Mouse (Mus musculus) midbrain, embryonic 11.5 days (tissue): Measurements from ENCODE around the gene Pidd1. TPM values are rescaled to one million over a fixed set of nuclear protein-coding genes. Genes with fewer than 3 reads are reported as not detected.

Experiments
- ATAC-seq: fragments of 200-750 bp; cut with Nextera tagmentation; 2 replicates; pipeline ENCODE4 v1.8.0; 2017; ENCODE audit warnings: moderate TSS enrichment, moderate library complexity; ENCODE audit not compliant: low FRiP score
- DNase-seq: peaks from one replicate; pipeline ENCODE4 v3.0.0; 2015; ENCODE audit warnings: low spot score; ENCODE audit errors: missing footprints
- H3K27ac ChIP-seq: fragments of 300-500 bp; sonication (generic); 2 replicates; pipeline ENCODE4 v1.5.1; 2014; ENCODE audit warnings: low read depth, low read length
- H3K27me3 ChIP-seq: fragments of 300-500 bp; sonication (generic); 2 replicates; pipeline ENCODE4 v1.6.1; 2014; ENCODE audit warnings: mild to moderate bottlenecking, low read length, moderate library complexity, mixed read lengths; ENCODE audit not compliant: control insufficient read depth, insufficient read depth
- H3K36me3 ChIP-seq: fragments of 300-500 bp; sonication (generic); 2 replicates; pipeline ENCODE4 v1.6.1; 2014; ENCODE audit warnings: mild to moderate bottlenecking, low read length, moderate library complexity, mixed read lengths; ENCODE audit not compliant: control insufficient read depth, insufficient read depth
- H3K4me1 ChIP-seq: fragments of 300-500 bp; sonication (generic); 2 replicates; pipeline ENCODE4 v1.6.1; 2014; ENCODE audit warnings: low read length; ENCODE audit not compliant: control insufficient read depth, insufficient read depth
- H3K4me2 ChIP-seq: fragments of 300-500 bp; sonication (generic); 2 replicates; pipeline ENCODE4 v1.6.1; 2014; ENCODE audit warnings: mild to moderate bottlenecking, moderate library complexity
- H3K4me3 ChIP-seq: fragments of 300-500 bp; sonication (generic); 2 replicates; pipeline ENCODE4 v1.5.1; 2014; ENCODE audit warnings: low read depth, low read length
- H3K9ac ChIP-seq: fragments of 300-500 bp; sonication (generic); 2 replicates; pipeline ENCODE4 v1.6.1; 2014; ENCODE audit warnings: low read length
- H3K9me3 ChIP-seq: fragments of 300-500 bp; sonication (generic); 2 replicates; pipeline ENCODE4 v1.6.1; 2016; ENCODE audit warnings: low read length; ENCODE audit not compliant: control insufficient read depth
- WGBS: fragments of 180-500 bp; shearing (Covaris S2); extraction: QIAGEN DNeasy Blood & Tissue Kit; methylation state at CpG from one replicate; pipeline ENCODE4 v1.1.7; 2014; 5-methylcytosine and 5-hydroxymethylcytosine counted together
- polyA plus RNA-seq: library from polyadenylated mRNA; unstranded; fragments of >200 nt; fragmentation: Nextera tagmentation; extraction: Ambion mirVana; gene quantifications from 2 replicates; pipeline ENCODE4 v1.2.1, GENCODE M21; 2014

Gene Pidd1
- polyA plus RNA-seq, 1 experiment from 2014 or later: 7.8 TPM

- H3K9ac ChIP-seq: peak within 1 kb of the TSS; percentile 94
- peak; percentile 99 for DNase-seq
- H3K4me1 ChIP-seq: peaks cover 16% of the 10 kb centered on the region
Measured at GRCm38 (mm10) chr7:141475011-141475804, 31.4 kb upstream of the Pidd1 start, which contains the start of the genes Polr2l and Tspan4. Gene Polr2l, minus strand, starts transcription at chr7:141475132. Gene Tspan4, plus strand, starts transcription at chr7:141475240.

GRCm38 (mm10) chr7:141474160-141474559, 30.3 kb upstream of the Pidd1 start:
- peaks cover 8% of the 10 kb centered on the region; the same call in 1 of the 2 replicates for H3K36me3 ChIP-seq
- no peak overlapping the region for H3K27ac ChIP-seq
- no peaks in the 10 kb centered on the region for H3K9me3 ChIP-seq
- WGBS: 7% methylated on average over 5 of the region's 5 CpGs
- H3K4me1 ChIP-seq: peaks cover 20% of the 10 kb centered on the region
- ATAC-seq (no peak), DNase-seq (no peak)
- H3K9ac ChIP-seq: peak overlapping the region; percentile 94
- H3K27me3 ChIP-seq: peaks cover 8% of the 10 kb centered on the region
- H3K4me3 ChIP-seq: peak overlapping the region; percentile 82
- H3K4me2 ChIP-seq: peak overlapping the region; percentile 93

More at GRCm38 (mm10) chr7:141475011-141475804, 31.4 kb upstream of the Pidd1 start, which contains the start of the genes Polr2l and Tspan4:
- H3K4me2 ChIP-seq: peak within 1 kb of the TSS; percentile 93
- H3K27me3 ChIP-seq: peaks cover 8% of the 10 kb centered on the region
- no peaks in the 10 kb centered on the region for H3K9me3 ChIP-seq
- H3K4me3 ChIP-seq: peak within 1 kb of the TSS; percentile 82
- H3K27ac ChIP-seq: peak within 1 kb of the TSS; percentile 67; the same call in 1 of the 2 replicates
- under 1% methylated on average over 86 of the region's 87 CpGs for WGBS
- peaks cover 6% of the 10 kb centered on the region; the same call in 1 of the 2 replicates for H3K36me3 ChIP-seq
- peak; percentile 86 for ATAC-seq

GRCm38 (mm10) chr7:141472763-141473162, 28.9 kb upstream of the Pidd1 start:
- peaks cover 8% of the 10 kb centered on the region; the same call in 1 of the 2 replicates for H3K36me3 ChIP-seq
- DNase-seq: no peak
- peaks cover 33% of the 10 kb centered on the region for H3K4me1 ChIP-seq
- H3K4me2 ChIP-seq: no peak overlapping the region
- no peak for ATAC-seq
- no peaks in the 10 kb centered on the region for H3K9me3 ChIP-seq
- no peak overlapping the region for H3K4me3 ChIP-seq
- WGBS: 90% methylated on average over 6 of the region's 6 CpGs
- peaks cover 8% of the 10 kb centered on the region for H3K27me3 ChIP-seq
- no peak overlapping the region for H3K27ac ChIP-seq
- no peak overlapping the region for H3K9ac ChIP-seq

- ATAC-seq: no peak
- no peak overlapping the region for H3K4me2 ChIP-seq
- DNase-seq: peak; percentile 37
- H3K36me3 ChIP-seq: peaks cover 8% of the 10 kb centered on the region; the same call in 1 of the 2 replicates
- H3K4me1 ChIP-seq: peaks cover 34% of the 10 kb centered on the region
- H3K9me3 ChIP-seq: no peaks in the 10 kb centered on the region
- no peak overlapping the region for H3K27ac ChIP-seq
- no peak overlapping the region for H3K4me3 ChIP-seq
- peaks cover 4% of the 10 kb centered on the region for H3K27me3 ChIP-seq
- WGBS: 81% methylated on average over 6 of the region's 6 CpGs
- H3K9ac ChIP-seq: no peak overlapping the region
Measured at GRCm38 (mm10) chr7:141472226-141472625, 28.4 kb upstream of the Pidd1 start.

- H3K4me1 ChIP-seq: peaks cover 32% of the 10 kb centered on the region
- ATAC-seq: no peak
Measured at GRCm38 (mm10) chr7:141471236-141471635, 27.4 kb upstream of the Pidd1 start.

GRCm38 (mm10) chr7:141470637-141470944, 26.8 kb upstream of the Pidd1 start:
- no peak overlapping the region for H3K4me3 ChIP-seq
- peaks cover 15% of the 10 kb centered on the region for H3K27me3 ChIP-seq
- DNase-seq: peak; percentile 49
- no peak for ATAC-seq
- no peak overlapping the region for H3K27ac ChIP-seq
- 91% methylated on average over 10 of the region's 10 CpGs for WGBS
- peaks cover 32% of the 10 kb centered on the region for H3K4me1 ChIP-seq
- no peak overlapping the region for H3K9ac ChIP-seq
- H3K9me3 ChIP-seq: no peaks in the 10 kb centered on the region
- peaks cover 8% of the 10 kb centered on the region; the same call in 1 of the 2 replicates for H3K36me3 ChIP-seq
- H3K4me2 ChIP-seq: no peak overlapping the region

More at GRCm38 (mm10) chr7:141471236-141471635, 27.4 kb upstream of the Pidd1 start:
- H3K27me3 ChIP-seq: peaks cover 11% of the 10 kb centered on the region
- H3K4me3 ChIP-seq: no peak overlapping the region
- peaks cover 8% of the 10 kb centered on the region; the same call in 1 of the 2 replicates for H3K36me3 ChIP-seq
- no peak overlapping the region for H3K27ac ChIP-seq
- WGBS: 84% methylated on average over 1 of the region's 1 CpGs
- H3K9me3 ChIP-seq: no peaks in the 10 kb centered on the region
- peak; percentile 51 for DNase-seq
- no peak overlapping the region for H3K4me2 ChIP-seq
- H3K9ac ChIP-seq: no peak overlapping the region

GRCm38 (mm10) chr7:141469901-141470636, 26.2 kb upstream of the Pidd1 start:
- H3K9me3 ChIP-seq: no peaks in the 10 kb centered on the region
- H3K27ac ChIP-seq: no peak overlapping the region
- H3K4me2 ChIP-seq: peak overlapping the region; percentile 72
- H3K9ac ChIP-seq: 0 out of 2 replicates have a peak overlapping the region, but pooled peaks have one; percentile 12
- DNase-seq (no peak), ATAC-seq (no peak)
- H3K27me3 ChIP-seq: peaks cover 20% of the 10 kb centered on the region
- H3K36me3 ChIP-seq: peaks cover 8% of the 10 kb centered on the region; the same call in 1 of the 2 replicates
- 0 out of 2 replicates have a peak overlapping the region, but pooled peaks have one; percentile 7 for H3K4me3 ChIP-seq
- WGBS: 92% methylated on average over 18 of the region's 18 CpGs
- H3K4me1 ChIP-seq: peaks cover 32% of the 10 kb centered on the region

GRCm38 (mm10) chr7:141469352-141469751, 25.5 kb upstream of the Pidd1 start:
- H3K36me3 ChIP-seq: peaks cover 8% of the 10 kb centered on the region; the same call in 1 of the 2 replicates
- peak overlapping the region; percentile 72 for H3K4me2 ChIP-seq
- ATAC-seq (no peak), DNase-seq (peak; percentile 76)
- WGBS: 53% methylated on average over 6 of the region's 6 CpGs
- no peak overlapping the region for H3K27ac ChIP-seq
- peaks cover 27% of the 10 kb centered on the region for H3K27me3 ChIP-seq
- H3K9me3 ChIP-seq: no peaks in the 10 kb centered on the region
- H3K4me3 ChIP-seq: peak overlapping the region; percentile 7
- peaks cover 34% of the 10 kb centered on the region for H3K4me1 ChIP-seq
- H3K9ac ChIP-seq: peak overlapping the region; percentile 81; the same call in 1 of the 2 replicates
